Mouse (Mus musculus) embryonic facial prominence, embryonic 14.5 days (tissue): Measurements from ENCODE around the gene Col24a1. TPM values are rescaled to one million over a fixed set of nuclear protein-coding genes. Genes with fewer than 3 reads are reported as not detected.

ENCODE experiments used
- ATAC-seq: fragments of 200-750 bp; cut with Nextera tagmentation; 2 replicates; pipeline ENCODE4 v1.8.0; 2017; ENCODE audit warnings: low read depth, moderate number of reproducible peaks, moderate TSS enrichment
- DNase-seq: peaks from one replicate; pipeline ENCODE4 v3.0.0-alpha.2; 2015; ENCODE audit warnings: low spot score
- H3K27ac ChIP-seq: fragments of 300-500 bp; sonication (generic); replicated peaks from 2 replicates; pipeline ENCODE4 v1.5.1; 2014; ENCODE audit warnings: low read depth, mild to moderate bottlenecking, low read length, moderate library complexity
- H3K27me3 ChIP-seq: fragments of 300-500 bp; sonication (generic); replicated peaks from 2 replicates; pipeline ENCODE4 v1.6.1; 2014; ENCODE audit warnings: low read length; ENCODE audit not compliant: control insufficient read depth, insufficient read depth
- H3K36me3 ChIP-seq: fragments of 300-500 bp; sonication (generic); 2 replicates; pipeline ENCODE4 v1.6.1; 2014; ENCODE audit warnings: low read length, mixed read lengths; ENCODE audit not compliant: control insufficient read depth, insufficient read depth
- H3K4me1 ChIP-seq: fragments of 300-500 bp; sonication (generic); 2 replicates; pipeline ENCODE4 v1.6.1; 2014; ENCODE audit warnings: antibody characterized with exemption, low read length; ENCODE audit not compliant: control insufficient read depth, insufficient read depth
- H3K4me2 ChIP-seq: fragments of 300-500 bp; sonication (generic); 2 replicates; pipeline ENCODE4 v1.6.1; 2014; ENCODE audit warnings: low read depth, mild to moderate bottlenecking, low read length, moderate library complexity, mixed read lengths
- H3K4me3 ChIP-seq: fragments of 300-500 bp; sonication (generic); 2 replicates; pipeline ENCODE4 v1.5.1; 2014; ENCODE audit warnings: low read depth, mild to moderate bottlenecking, low read length
- H3K9ac ChIP-seq: fragments of 300-500 bp; sonication (generic); 2 replicates; pipeline ENCODE4 v1.6.1; 2014; ENCODE audit warnings: low read depth, mild to moderate bottlenecking, low read length, moderate library complexity, mixed read lengths
- H3K9me3 ChIP-seq: fragments of 300-500 bp; sonication (generic); 2 replicates; pipeline ENCODE4 v1.6.1; 2016; ENCODE audit warnings: low read length; ENCODE audit not compliant: control insufficient read depth
- WGBS: fragments of 180-500 bp; shearing (Covaris S2); extraction: QIAGEN DNeasy Blood & Tissue Kit; methylation state at CpG from one replicate; pipeline ENCODE4 v1.1.7; 2014; 5-methylcytosine and 5-hydroxymethylcytosine counted together
- polyA plus RNA-seq: library from polyadenylated mRNA; unstranded; fragments of >200 nt; fragmentation: Nextera tagmentation; extraction: Ambion mirVana; gene quantifications from 2 replicates; pipeline ENCODE4 v1.2.1, GENCODE M21; 2014

The Col24a1 gene
- polyA plus RNA-seq, 1 experiment from 2014 or later: 16.3 TPM

GRCm38 (mm10) chr3:145367176-145367717 is 75.0 kb downstream of the Col24a1 start:
- no peaks in the 10 kb centered on the region for H3K36me3 ChIP-seq
- ATAC-seq (no peak), DNase-seq (no peak)
- no peaks in the 10 kb centered on the region for H3K9me3 ChIP-seq
- WGBS: 41% methylated on average over 4 of the region's 4 CpGs
- no peak overlapping the region for H3K4me2 ChIP-seq
- H3K9ac ChIP-seq: no peak overlapping the region
- no peak overlapping the region for H3K27ac ChIP-seq
- H3K4me3 ChIP-seq: no peak overlapping the region
- H3K27me3 ChIP-seq: no peaks in the 10 kb centered on the region
- peaks cover 3% of the 10 kb centered on the region; the same call in 1 of the 2 replicates for H3K4me1 ChIP-seq

DNA sequence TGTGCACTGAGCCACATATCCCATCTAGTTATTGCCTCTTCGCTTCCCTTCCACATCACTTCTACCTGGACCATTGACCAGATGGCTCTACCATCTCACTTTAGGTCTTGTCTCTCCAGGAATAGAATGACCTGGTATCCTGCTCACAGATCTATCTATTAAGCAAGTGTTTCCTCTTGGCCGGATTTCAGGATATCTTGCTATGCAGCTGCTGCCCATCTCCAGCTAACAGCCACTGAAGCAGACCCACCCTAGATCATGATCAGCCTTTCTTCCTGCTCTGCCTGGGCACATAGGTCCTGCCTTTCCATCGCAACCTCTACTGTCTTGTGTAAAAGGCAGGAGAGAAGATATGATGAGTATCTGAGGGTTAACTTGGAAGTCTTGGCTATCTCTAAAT is 84.0 kb downstream of the Col24a1 start:
- DNase-seq (no peak), ATAC-seq (no peak)
- Histone ChIP-seq H3K4me2 (no peak overlapping the region), H3K27ac (no peak overlapping the region), H3K4me1 (no peaks in the 10 kb centered on the region), H3K27me3 (no peaks in the 10 kb centered on the region), H3K36me3 (no peaks in the 10 kb centered on the region), H3K9ac (no peak overlapping the region), H3K9me3 (no peaks in the 10 kb centered on the region), H3K4me3 (no peak overlapping the region)
- WGBS: 93% methylated on average over 3 of the region's 3 CpGs

DNA sequence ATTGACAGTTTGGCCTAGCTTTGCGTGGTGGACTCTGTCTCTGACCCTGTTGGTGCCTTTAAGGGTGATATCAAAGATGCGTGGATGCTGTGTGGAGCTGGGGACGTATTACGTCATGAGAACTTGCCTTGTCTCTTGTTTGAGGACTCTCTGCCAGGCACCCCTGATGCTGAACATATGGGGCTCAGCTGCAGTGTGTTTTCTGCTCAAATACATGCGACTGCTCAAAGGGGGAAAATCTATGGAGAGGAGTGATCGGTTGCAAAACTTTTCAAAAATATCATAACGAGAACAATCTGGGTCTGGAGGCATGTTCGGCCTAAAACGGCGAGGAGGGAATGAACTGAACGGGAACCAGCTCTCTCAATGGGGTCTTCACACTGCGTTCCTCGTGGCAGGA is 90.8 kb downstream of the Col24a1 start:
- peak overlapping the region; percentile 29 for H3K4me2 ChIP-seq
- peak overlapping the region; percentile 80 for H3K27ac ChIP-seq
- no peaks in the 10 kb centered on the region for H3K27me3 ChIP-seq
- H3K9ac ChIP-seq: no peak overlapping the region
- no peaks in the 10 kb centered on the region for H3K9me3 ChIP-seq
- 47% methylated on average over 13 of the region's 13 CpGs for WGBS
- no peak overlapping the region for H3K4me3 ChIP-seq
- DNase-seq (peak; percentile 66), ATAC-seq (0 out of 2 replicates have a peak, but pooled peaks have one; percentile 41)
- H3K36me3 ChIP-seq: no peaks in the 10 kb centered on the region
- peaks cover 6% of the 10 kb centered on the region; the same call in 1 of the 2 replicates for H3K4me1 ChIP-seq

DNA sequence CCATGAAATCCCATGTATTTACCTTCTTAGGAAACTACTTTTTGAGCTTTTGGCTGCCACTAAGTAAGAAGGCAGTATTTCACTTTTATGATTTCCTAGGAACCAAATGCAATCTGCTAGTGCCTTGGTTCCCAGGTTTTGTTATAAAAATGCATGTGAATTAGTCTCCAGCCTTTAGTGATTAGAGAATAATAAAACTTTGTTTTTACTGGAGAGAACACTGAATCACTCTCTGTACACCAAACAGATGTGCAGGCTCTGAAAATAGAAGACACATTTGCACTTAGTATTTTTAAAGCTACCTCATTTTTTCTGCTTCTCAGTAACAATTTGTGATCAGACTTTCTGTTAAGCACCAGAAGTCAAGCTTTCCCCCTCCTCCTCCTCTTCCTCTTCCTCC is 94.2 kb downstream of the Col24a1 start:
- Histone ChIP-seq H3K36me3 (no peaks in the 10 kb centered on the region), H3K9ac (no peak overlapping the region), H3K9me3 (no peaks in the 10 kb centered on the region), H3K4me2 (no peak overlapping the region), H3K4me1 (peaks cover 6% of the 10 kb centered on the region; the same call in 1 of the 2 replicates), H3K27ac (no peak overlapping the region), H3K27me3 (no peaks in the 10 kb centered on the region), H3K4me3 (no peak overlapping the region)
- DNase-seq (no peak), ATAC-seq (no peak)

DNA sequence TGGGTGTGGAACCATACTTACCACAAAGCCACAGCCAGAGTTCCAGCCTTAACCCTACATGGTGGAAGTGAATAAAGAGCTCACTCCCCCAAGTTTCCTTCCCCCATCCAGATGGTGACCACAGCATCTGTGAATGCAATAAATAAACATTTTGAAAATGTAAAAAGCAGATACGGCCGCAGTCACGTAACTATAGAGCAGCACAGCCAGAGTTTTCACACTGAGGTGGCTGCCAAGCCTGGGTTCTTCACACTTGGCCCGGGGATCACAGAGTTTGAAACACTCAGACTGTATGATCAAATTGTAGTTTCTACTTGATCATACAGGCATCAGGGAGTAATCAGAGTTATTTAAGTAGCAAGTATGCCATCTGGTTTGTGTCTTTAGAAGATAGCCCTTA is 98.4 kb downstream of the Col24a1 start:
- no peaks in the 10 kb centered on the region for H3K36me3 ChIP-seq
- ATAC-seq: no peak
- no peak for DNase-seq
- no peak overlapping the region for H3K27ac ChIP-seq
- 76% methylated on average over 4 of the region's 4 CpGs for WGBS
- no peaks in the 10 kb centered on the region for H3K27me3 ChIP-seq
- no peak overlapping the region for H3K9ac ChIP-seq
- H3K4me2 ChIP-seq: no peak overlapping the region
- no peaks in the 10 kb centered on the region for H3K4me1 ChIP-seq
- H3K4me3 ChIP-seq: no peak overlapping the region
- H3K9me3 ChIP-seq: no peaks in the 10 kb centered on the region

DNA sequence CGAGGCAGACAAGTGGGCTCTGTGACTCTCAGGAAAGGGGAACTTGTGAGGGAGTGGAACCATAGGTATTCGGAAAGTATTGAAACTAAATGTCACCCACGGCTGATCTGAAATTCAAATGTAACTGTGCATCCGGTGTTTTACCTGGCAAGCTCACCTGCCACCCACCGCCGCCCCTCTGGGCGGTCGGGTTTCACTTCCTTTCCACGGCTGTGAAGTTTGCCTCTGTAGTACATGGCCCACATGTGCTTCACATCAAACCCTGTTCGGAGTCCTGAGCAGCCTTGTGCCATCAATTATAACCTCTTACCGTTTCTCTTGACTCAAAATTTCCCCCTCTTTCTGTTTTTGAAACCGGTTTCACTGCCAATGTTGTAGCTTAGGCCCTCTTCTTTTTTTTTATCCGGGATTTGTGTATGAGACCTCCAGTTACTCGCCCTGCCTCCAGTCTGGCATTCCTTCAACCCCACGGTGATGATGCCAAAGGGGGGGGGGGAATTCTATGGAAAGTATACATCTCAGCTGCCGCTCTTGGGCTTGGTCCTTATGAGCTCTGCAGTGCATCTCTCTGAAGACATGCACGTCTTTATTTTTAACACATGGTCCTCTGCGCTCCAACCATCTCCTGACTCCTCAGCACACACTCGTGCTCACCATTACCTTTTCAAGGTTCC is 99.9 kb downstream of the Col24a1 start:
- Histone ChIP-seq H3K4me2 (peak overlapping the region; percentile 23), H3K27me3 (no peaks in the 10 kb centered on the region), H3K4me3 (no peak overlapping the region), H3K9ac (no peak overlapping the region), H3K27ac (peak overlapping the region; percentile 58), H3K36me3 (no peaks in the 10 kb centered on the region), H3K9me3 (no peaks in the 10 kb centered on the region), H3K4me1 (no peaks in the 10 kb centered on the region; the same call in 1 of the 2 replicates)
- 36% methylated on average over 19 of the region's 19 CpGs for WGBS
- ATAC-seq: peak; percentile 79
- DNase-seq: peak; percentile 70

- H3K27ac ChIP-seq: no peak overlapping the region
- H3K4me3 ChIP-seq: no peak overlapping the region
- H3K4me2 ChIP-seq: no peak overlapping the region
- H3K9ac ChIP-seq: no peak overlapping the region
- no peaks in the 10 kb centered on the region for H3K9me3 ChIP-seq
- DNase-seq (no peak), ATAC-seq (no peak)
- H3K27me3 ChIP-seq: no peaks in the 10 kb centered on the region
- H3K36me3 ChIP-seq: no peaks in the 10 kb centered on the region
- WGBS: 79% methylated on average over 3 of the region's 3 CpGs
- no peaks in the 10 kb centered on the region; the same call in 1 of the 2 replicates for H3K4me1 ChIP-seq
These were observed 106.9 kb downstream of the Col24a1 start for GRCm38 (mm10) chr3:145399173-145399572.

- H3K9ac ChIP-seq: no peak overlapping the region
- no peaks in the 10 kb centered on the region for H3K4me1 ChIP-seq
- no peaks in the 10 kb centered on the region for H3K36me3 ChIP-seq
- DNase-seq: no peak
- no peak overlapping the region for H3K4me2 ChIP-seq
- WGBS: 89% methylated on average over 10 of the region's 10 CpGs
- H3K27ac ChIP-seq: no peak overlapping the region
- no peaks in the 10 kb centered on the region for H3K9me3 ChIP-seq
- H3K4me3 ChIP-seq: no peak overlapping the region
- no peaks in the 10 kb centered on the region for H3K27me3 ChIP-seq
- ATAC-seq: no peak
These were observed 110.0 kb downstream of the Col24a1 start for GRCm38 (mm10) chr3:145402257-145402656.

DNA sequence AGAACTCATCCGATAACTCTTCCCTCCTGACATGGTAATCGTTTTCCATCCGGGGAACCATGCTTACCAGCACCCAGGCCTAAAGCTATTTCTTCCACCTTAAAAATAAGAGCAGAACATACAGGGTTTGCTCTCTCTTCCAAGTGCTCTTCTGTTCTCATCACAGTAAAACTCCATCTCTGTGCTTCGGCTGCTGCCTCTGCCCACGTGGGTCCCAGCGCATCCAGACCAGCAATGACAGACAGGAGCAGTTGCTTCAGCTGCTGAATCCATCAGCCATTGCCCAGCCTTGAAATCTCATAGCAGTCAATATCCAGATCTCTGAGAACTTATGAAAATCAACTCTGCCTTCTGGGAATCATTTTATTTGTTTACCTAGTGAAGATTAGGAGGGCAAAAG is 110.7 kb downstream of the Col24a1 start:
- Histone ChIP-seq H3K27ac (no peak overlapping the region), H3K36me3 (no peaks in the 10 kb centered on the region), H3K27me3 (no peaks in the 10 kb centered on the region), H3K4me2 (no peak overlapping the region), H3K9me3 (no peaks in the 10 kb centered on the region), H3K4me1 (no peaks in the 10 kb centered on the region), H3K9ac (no peak overlapping the region), H3K4me3 (no peak overlapping the region)
- DNase-seq (no peak), ATAC-seq (no peak)
- 79% methylated on average over 6 of the region's 6 CpGs for WGBS
